Mouse (Mus musculus): ENCODE measurements at regions not wholly inside any gene's neighbourhood (a gene's known extent, or its start where the extent isn't known, plus 50 kb on each side); places are given as distances from the start of the nearest gene placed in this dataset.

GRCm38 (mm10) chr1:40936729-40937128, 131.3 kb downstream of the Tmem182 start:
- TF ChIP-seq EP300 (IDR thresholded peaks at IDR 0.05; ENCODE audit: low read depth) = no peak
- no peak for TF ChIP-seq CTCF (IDR thresholded peaks at IDR 0.05; ENCODE audit: low read depth)

Data from heart, postnatal 0 days (tissue).